Mouse (Mus musculus) neural tube, embryonic 10.5 days (tissue): ENCODE measurements around the gene Rasgef1b.

Experiments used
- DNase-seq: peaks from one replicate; pipeline ENCODE4 v3.0.0-alpha.2; 2017; ENCODE audit warnings: low spot score; ENCODE audit errors: extremely low spot score

The Rasgef1b gene

DNA sequence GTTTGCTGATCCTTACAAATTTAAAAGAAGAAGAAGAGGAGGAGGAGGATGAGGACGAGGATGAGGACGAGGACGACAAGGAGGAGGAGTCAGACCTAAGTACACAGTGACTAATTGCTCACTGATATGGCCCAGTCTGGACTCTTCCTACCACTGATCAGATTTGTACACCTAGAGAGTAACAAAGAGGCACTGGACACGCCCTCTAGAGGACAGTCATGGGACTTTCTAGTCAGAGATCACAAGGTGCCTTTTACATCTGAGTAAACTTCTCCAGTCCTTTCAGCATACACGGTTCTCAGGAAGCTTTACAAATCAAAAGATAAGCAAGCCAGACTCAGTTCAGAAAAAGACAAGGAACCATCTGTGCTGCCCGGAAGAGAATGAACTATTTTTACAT is 20.2 kb downstream of the Rasgef1b start:
- DNase-seq: no peak

DNA sequence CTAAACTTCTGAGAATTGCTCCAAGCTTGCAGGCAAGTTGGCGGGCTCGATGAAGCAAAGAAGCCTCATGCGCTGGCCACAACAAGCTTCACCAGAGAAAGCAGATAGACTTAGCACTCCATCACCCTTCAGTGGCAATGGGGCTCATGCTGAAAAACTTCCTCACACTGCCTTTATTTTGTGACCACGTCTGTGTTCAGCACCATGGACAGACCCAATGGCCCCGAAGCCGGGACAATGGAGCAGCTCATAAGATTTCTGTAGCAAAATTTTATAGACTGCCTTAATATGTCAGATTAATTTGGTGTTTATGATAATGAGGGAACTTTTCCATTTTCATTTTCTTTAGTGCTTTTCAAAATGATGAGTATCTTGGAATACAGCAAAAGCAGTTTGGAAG is 21.6 kb downstream of the Rasgef1b start:
- DNase-seq: peak; percentile 55

DNA sequence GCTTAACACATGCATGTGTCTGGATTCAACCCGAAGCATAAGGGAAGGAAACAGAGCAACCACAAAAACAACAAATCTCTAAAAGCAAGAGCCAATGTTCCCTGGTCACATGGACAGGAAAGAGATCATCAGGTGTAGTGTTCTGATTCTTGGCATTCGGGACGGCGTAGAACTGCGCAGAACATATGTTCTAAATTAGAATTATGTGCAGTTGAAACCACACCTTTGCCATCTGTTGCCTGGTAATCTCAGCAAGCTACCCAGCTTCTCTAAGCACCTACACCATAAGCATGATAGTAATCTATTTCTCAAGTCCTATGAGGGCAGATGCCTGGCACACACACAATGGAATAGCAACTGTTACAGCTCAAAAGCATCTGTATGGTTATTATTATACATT is 27.1 kb downstream of the Rasgef1b start:
- DNase-seq: no peak

DNA sequence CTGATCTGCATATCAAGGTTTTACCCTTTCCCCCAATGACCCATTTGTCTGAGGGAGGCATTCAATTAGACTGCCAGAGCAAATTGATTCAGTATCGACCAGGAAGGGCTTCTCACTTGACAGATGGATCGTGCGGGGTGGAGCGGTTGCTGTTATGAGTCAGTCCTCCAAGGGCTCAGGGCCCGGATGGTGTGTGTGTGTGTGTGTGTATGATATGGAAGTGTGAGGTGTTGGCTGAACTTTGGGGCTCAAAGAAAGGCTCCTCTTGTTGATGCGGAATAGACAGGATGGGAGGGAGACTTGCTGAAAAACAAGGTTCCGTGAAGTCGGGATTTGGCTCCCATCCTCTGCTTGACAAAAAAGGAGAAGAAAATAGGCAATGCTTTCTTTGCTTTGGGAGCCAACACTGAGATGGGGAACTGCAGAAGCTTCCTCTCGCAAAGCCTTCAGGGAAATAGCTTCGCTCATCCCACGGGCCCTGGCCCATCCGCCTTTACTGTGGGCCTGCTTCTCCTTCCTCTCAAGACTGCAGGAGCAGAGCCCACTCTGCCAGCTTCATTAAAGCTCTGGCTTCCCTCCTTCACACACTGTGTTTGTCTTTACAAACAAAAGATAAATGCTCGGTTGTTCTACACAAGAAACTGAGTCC is 34.0 kb downstream of the Rasgef1b start:
- no peak for DNase-seq

DNA sequence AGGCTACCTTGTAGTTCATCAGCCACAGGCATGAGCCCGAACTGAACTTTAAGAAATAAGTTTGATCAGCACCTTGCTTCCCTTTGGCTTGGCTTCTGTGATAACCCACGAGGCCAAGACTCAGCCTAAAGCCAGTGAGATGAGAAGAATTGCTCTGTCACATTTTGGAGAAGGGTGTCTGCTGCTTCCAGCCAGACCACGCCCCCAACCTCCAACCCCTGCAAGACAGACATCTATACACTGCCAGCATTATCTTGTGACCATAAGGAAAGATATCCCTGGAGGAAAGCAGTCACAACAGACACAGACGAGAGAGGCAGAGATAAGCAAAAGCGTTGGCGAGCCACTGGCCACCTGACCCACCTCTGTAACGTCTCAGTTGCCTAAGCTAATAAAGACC is 39.0 kb downstream of the Rasgef1b start:
- no peak for DNase-seq

DNA sequence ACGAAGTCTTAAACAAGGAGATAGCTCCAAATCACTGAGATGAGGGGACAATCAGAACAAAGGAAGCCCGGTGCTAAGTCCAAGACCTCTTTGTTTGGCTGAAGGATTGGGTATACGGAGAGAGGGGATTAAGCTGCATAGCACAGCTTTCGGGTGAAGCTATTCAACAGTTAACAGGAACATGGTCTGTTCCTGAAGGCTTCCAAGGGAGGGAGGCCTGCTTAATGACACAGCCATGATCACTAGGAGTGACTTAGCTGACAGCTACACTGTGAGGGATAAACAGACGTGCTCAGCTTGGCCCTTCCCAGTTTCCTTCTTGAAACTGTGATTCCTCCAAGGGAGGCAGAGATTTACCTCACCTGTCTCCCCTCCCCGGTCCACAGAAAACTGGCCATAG is 41.0 kb downstream of the Rasgef1b start:
- DNase-seq: no peak

DNA sequence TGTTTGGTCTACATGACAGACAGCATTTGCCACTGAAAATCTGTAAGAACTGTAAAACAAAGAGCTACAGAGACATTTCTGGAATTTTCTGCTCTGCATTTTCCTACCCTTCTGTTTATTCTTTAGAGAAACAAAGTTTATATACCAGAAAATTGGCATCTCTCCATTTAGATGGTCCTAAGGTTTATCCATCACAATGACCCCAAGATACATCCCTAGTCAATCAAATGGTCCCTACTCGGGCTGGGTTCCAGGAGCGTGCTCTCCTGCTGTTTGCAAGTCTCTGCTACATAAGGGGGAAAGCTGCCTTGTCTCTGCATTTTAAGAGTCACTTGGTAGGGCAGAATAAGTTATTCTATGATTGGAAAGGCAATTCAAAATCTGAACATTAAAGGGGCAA is 44.8 kb downstream of the Rasgef1b start:
- no peak for DNase-seq

DNA sequence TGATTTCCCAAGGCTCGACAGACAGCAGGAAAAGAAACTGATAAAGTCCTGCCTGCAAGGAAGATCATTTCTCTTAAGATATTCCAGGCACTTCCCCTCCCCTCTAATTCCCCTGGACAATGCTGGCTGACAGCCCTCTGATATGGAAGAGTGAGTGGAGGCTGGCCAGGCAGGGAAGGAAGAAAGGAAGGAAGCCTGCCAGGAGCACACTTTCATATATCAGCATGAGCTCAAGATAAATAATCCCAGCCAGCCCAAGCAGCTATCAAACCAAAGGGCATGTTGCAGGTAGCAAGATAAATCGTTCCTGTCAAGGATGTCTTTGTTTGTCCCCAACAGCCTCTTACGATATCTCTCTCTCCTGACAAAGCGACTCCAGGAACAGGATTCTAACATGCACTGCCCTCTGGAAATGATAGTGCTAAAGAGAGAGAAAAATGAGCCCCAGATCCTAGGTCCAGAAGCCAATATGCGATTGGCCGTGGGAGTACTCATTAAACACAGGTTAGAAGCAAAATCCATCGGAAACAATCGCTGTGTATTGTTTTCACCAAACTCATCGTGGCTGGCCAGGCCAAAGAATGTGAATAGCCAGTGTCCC is 58.8 kb downstream of the Rasgef1b start:
- no peak for DNase-seq

DNA sequence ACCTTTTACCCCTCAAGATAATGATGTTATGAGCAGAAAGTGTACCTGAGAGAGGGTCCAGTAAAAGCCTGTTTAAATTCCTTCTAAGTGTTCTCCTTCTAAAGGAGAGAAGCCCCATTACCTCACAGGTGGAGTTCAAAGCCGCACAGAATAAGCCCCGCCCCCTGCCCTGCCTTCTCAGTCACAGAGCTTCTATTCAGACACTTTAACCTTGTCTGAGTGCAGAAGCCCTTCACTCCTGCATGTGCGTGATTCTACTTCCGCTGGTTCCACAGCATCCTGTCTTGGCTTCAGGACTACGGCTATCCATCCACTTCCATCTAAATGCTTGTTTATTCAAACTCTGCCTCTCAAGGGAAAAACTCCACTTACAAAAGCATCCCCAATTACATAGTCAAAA is 72.8 kb downstream of the Rasgef1b start:
- DNase-seq: no peak

DNA sequence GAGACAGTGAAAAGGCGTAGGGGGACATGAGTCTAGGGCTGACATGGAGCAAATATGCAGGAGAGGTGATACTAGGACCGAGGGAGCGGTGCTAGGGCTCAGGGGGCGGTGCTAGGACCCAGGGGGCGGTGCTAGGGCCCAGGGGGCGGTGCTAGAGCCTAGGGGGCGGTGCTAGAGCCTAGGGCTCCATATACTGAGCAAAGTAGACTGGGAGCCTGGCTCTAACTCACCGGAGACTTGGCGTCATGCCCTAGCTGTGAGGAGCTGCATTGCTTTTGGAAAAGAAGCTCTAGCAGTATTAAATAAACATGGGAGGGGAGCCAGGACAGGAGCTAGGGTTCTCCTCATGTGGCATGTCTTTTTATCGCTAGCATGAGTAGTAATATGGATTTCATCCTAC is 75.9 kb downstream of the Rasgef1b start:
- no peak for DNase-seq

DNA sequence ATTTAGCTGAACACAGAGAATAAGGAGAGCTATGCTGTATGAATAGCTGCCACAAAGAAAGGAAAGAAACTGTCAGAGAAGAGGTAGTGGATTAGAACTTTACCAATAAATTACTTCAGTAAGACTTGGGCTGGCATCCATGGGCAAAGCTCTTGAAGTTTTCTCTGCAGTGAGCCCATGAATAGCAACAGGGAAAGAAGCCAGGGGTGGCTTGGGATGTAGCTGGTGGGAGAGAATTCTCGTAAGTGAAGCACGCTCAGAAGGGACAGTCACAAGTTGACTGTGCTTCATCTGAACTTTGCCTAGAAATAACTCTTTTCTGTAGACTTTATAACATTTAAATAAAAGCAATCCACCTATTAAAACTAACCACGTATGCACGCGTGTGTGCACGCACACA is 87.5 kb downstream of the Rasgef1b start:
- no peak for DNase-seq

DNA sequence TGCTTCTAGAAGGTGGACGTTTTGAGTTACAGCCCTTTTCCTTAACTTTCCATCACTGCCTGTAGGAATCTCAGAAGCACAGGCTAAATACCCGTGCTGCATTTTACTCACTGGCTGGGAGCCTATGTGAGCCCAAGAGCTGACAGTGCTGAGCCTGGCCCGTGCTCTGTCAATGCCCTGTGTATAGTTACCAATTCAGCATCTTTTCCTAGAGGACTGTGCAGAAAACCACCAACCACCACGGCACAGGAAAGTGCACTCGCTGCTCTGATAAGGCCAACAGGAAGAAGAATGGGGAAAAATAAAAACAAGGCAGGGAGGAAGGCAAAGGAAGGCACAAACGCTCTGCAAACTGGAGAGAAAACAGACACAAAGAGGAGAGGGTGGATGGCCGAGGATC is 92.3 kb downstream of the Rasgef1b start:
- no peak for DNase-seq

DNA sequence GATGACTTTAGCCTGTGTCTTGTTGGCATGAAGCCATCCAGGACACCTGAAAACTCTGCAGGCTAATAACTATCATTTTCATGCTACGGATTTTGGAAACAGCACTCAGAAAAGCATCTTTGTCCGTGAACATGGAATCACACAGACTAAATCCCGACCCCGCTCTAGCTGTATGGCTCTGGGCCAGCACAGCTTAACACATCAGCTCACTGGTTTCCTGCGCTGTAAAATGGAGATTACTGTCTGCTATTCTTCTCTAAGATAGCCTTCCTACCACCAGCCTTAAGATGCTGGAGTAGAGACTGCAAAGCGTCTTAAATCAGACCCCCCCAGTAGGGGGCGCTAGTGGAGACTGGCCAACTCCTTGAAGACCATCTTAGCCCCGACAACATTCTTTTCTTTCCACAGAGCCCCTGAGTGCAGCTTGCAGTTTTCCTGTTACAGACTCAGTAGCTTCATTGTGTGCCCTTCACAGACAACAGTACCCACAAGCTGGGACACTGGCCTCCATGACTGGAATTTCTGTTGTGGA is 94.8 kb downstream of the Rasgef1b start:
- DNase-seq: no peak

DNA sequence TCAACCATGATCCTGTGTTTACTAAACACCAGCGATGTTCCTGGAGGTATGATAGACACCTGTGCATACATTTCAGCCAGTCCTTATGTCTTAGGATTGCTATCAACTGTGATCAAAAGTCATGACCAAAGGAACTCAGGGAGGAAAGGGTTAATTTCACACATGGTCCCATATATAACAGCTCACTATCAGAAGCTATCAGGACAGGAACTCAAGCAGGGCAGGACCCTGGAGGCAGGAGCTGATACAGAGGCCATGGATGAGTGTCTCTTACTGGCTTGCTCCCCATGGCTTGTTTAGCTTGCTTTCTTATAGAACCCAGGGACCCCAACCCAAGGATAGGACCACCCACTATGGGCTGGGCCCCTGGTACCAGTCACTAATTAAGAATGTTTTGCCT is 95.3 kb downstream of the Rasgef1b start:
- DNase-seq: no peak

DNA sequence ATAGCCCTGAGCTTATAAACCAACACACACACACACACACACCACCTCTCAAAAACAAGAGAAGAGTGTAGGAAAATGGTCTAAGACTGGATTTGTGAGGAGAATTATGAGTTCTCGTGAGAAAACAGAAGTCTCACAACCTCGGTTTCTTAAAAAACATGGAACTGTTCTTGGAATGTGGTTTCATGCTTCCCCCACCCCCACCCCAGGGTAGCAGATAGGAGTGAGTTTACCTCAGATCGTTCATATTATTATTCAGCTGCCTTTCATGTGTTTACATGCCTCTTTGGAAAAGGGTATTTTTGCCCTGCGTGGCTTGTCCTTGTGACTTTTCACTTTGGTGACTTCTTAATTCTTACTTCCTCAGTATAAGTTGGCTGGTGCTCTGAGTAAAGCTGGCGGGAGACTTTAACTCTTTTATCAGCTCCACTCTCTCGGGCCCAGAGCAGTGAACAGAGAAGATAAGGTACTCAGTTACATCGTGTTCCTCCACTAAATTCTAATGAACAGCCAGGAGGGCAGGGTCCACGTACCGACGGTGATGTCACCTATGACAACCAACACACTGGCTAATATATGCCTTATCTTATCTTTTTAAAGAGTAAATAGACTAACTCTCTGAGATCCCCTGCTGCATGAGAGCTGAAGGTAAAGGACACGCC is 96.1 kb downstream of the Rasgef1b start:
- no peak for DNase-seq

DNA sequence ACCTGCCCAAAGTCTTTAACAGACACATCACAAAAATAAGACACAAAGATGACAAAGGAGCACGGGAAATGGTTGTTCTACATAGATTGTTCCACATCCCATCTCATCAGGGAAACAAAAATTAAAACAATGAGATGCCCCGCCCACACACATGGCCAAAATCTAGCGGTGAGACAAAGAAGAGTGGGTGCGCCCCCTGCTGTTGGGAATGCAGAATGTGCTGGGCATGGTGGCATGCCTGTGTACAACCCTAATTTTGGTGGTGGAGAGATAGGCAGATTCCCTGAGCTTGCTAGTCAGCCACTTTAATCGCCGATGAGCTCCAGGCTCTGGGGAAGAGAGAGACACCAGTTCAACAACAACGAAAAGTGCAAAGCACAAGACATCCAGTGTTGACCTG is 98.8 kb downstream of the Rasgef1b start:
- no peak for DNase-seq

DNA sequence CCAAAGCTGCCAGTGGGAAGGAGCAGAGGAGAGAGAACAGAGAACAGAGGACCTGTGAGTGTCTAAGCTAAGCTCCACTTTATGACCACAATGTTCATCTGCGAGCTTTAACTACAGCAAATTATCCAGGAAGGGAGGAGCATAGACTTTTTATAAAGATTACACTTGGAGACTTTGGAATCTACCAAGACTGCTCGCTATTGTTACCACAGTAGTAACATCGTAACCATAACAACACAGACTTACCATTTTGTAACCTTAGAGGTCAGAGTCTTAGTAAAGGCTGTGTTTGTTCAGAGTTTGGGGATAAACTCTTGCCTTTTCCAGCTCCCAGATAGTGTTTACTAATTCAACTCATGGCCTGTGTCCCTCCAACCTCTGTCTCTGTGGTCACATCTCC is 103.3 kb downstream of the Rasgef1b start:
- no peak for DNase-seq

DNA sequence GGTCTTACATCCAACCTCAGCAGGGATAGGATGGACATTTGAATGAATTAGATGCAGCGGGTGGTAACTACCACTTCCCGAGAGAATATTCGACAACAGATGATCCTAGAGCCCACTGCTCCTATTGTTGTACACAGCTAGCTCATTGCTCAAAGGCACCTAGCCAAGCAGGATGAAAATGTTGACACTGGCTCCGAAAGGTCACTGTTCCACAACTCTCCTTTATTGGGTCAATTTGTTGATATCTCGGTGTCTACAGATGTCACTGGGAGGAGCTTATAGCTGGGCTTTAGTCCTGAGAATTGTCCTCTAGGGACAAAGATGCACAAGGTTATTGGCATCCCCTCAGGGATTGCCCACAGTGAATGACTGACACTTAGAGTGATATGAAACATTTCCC is 108.1 kb downstream of the Rasgef1b start:
- DNase-seq: no peak

DNA sequence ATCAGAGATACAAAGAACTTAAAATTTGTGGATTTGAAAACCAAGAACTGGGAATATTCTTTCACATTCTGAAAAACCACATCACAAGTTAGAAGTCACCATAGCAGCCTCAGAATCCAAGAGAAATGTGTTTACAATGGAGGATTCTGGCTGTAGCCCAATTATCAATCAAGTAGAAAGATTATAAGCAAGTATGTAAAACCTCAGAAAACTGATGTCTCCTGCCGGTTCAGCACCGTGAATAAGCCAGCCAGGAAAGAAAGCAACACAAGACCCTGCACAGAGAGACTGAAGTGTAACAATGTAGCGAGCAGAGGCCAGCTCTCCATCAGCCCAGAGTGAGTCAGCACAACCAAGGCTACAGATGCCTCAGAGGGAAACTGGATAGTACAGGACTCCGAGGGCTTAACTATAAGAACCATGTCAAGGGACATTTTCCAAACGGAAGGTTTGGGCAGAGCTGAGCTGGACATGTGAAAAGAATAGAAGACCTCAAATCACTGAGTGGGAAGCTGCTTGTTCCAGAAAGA is 111.5 kb downstream of the Rasgef1b start:
- DNase-seq: no peak

DNA sequence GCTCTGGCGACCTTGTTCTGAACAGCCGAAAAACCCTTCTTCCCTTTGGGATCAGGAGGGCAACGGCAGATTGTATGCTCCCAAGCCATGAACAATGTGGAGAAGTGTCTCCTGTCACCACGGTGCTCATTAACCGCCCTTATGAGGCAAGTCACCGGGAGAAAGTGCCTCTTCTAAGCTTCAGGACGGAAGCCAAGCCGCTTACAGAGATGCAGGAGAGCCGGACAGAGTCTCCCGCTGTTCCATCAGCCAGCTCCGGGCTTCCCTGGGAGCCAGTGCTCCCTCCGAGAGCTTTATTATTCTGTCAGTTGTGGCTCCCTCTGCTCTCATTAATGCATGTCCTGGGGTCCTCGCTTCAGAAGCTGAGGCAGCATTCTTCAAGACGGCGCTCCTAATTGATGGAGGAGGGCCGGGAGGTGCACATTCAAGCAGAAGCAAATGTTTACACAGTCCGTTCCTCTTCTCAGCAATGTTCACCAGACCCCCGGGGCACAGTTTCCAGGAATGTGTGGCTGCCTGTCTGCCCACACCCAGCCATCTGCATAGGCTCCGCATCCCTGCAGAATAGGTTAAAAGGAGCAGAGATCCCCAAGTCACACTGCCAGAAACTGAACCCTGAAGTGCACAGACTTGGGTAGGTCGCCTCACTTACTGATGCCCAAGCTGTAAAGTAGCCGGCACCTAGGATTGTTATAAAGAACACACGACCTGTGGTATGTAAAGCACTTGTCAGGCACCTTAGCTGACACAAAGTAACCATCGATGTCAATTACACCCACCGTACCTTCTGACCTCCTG is 115.3 kb downstream of the Rasgef1b start:
- DNase-seq: peak; percentile 59

DNA sequence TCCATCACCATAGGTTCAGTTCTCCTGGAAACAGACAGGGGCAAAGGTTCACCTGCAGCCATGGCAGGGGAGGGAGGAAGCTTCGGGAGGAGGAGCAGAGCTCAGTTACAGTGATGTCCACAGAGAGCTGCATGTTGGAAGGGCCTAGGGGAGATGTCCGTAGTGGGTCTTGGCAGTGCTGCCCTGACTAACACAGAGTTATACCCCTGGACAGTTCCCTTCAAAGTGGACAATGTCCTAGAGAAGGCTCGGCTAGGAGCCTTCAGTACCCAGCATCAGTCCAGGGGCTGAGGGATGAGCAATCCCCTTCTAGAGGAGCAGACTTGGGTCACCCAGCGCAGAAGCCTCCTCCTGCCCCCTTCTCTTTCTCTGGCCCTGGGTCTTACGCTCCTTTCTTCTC is 121.3 kb downstream of the Rasgef1b start:
- no peak for DNase-seq
